Mouse (Mus musculus): ENCODE measurements around the gene Ube2m. TPM values are rescaled to one million over a fixed set of nuclear protein-coding genes. Genes with fewer than 3 reads are reported as not detected.
A peak's percentile ranks its signal among the peaks of the same experiment; 100 is the strongest.

Ube2m gene
- polyA plus RNA-seq, 1 experiment from 2014 or later, result 148 TPM

GRCm38 (mm10) chr7:13032541-13032940 lies 5.5 kb downstream of the Ube2m start:
- H3K27ac ChIP-seq, result no peak overlapping the region
- H3K4me1 ChIP-seq, result peaks cover 42% of the 10 kb centered on the region

GRCm38 (mm10) chr7:13031983-13032382 lies 6.1 kb downstream of the Ube2m start:
- Histone ChIP-seq H3K27ac (no peak overlapping the region), H3K4me2 (no peak overlapping the region), H3K27me3 (replicated peaks) (no peaks in the 10 kb centered on the region), H3K4me3 (no peak overlapping the region), H3K9me3 (replicated peaks) (no peaks in the 10 kb centered on the region), H3K4me1 (peaks cover 44% of the 10 kb centered on the region), H3K9ac (no peak overlapping the region), H3K36me3 (peaks cover 88% of the 10 kb centered on the region)
- 72% methylated on average over 2 of the region's 2 CpGs for WGBS (ENCODE audit: insufficient replicate concordance)
- no peak for ATAC-seq

More at GRCm38 (mm10) chr7:13032541-13032940, 5.5 kb downstream of the Ube2m start:
- Histone ChIP-seq H3K27me3 (replicated peaks) (no peaks in the 10 kb centered on the region), H3K9me3 (replicated peaks) (no peaks in the 10 kb centered on the region), H3K9ac (no peak overlapping the region), H3K36me3 (peaks cover 83% of the 10 kb centered on the region), H3K4me2 (peak overlapping the region; percentile 81; the same call in 1 of the 2 replicates), H3K4me3 (no peak overlapping the region)
- 93% methylated on average over 7 of the region's 7 CpGs for WGBS (ENCODE audit: insufficient replicate concordance)
- no peak for ATAC-seq

GRCm38 (mm10) chr7:13031069-13031468 lies 7.0 kb downstream of the Ube2m start:
- Histone ChIP-seq H3K4me2 (no peak overlapping the region), H3K9me3 (replicated peaks) (no peaks in the 10 kb centered on the region), H3K27me3 (replicated peaks) (no peaks in the 10 kb centered on the region), H3K36me3 (peaks cover 92% of the 10 kb centered on the region), H3K4me1 (peaks cover 44% of the 10 kb centered on the region), H3K27ac (no peak overlapping the region), H3K9ac (no peak overlapping the region), H3K4me3 (no peak overlapping the region)
- ATAC-seq, result no peak
- WGBS (ENCODE audit: insufficient replicate concordance), result 75% methylated on average over 5 of the region's 5 CpGs

- Histone ChIP-seq H3K4me2 (no peak overlapping the region), H3K9ac (no peak overlapping the region)
- WGBS (ENCODE audit: insufficient replicate concordance), result 86% methylated on average over 4 of the region's 4 CpGs
Observed at GRCm38 (mm10) chr7:13028986-13029385, 9.1 kb downstream of the Ube2m start.

GRCm38 (mm10) chr7:13025511-13026112 lies 12.5 kb downstream of the Ube2m start:
- 29% methylated on average over 4 of the region's 4 CpGs for WGBS (ENCODE audit: insufficient replicate concordance)
- H3K36me3 ChIP-seq, result peaks cover 55% of the 10 kb centered on the region
- H3K4me1 ChIP-seq, result peaks cover 36% of the 10 kb centered on the region
- H3K9ac ChIP-seq, result peak overlapping the region; percentile 96
- H3K4me3 ChIP-seq, result peak overlapping the region; percentile 98
- H3K27me3 ChIP-seq (replicated peaks), result no peaks in the 10 kb centered on the region
- H3K4me2 ChIP-seq, result peak overlapping the region; percentile 98
- ATAC-seq, result no peak
- peak overlapping the region; percentile 99 for H3K27ac ChIP-seq
- no peaks in the 10 kb centered on the region for H3K9me3 ChIP-seq (replicated peaks)

More at GRCm38 (mm10) chr7:13028986-13029385, 9.1 kb downstream of the Ube2m start:
- Histone ChIP-seq H3K9me3 (replicated peaks) (no peaks in the 10 kb centered on the region), H3K27me3 (replicated peaks) (no peaks in the 10 kb centered on the region), H3K27ac (no peak overlapping the region), H3K36me3 (peaks cover 88% of the 10 kb centered on the region), H3K4me1 (peaks cover 40% of the 10 kb centered on the region), H3K4me3 (no peak overlapping the region)
- no peak for ATAC-seq

- ATAC-seq, result peak; percentile 65
- H3K36me3 ChIP-seq, result peaks cover 47% of the 10 kb centered on the region
- H3K4me3 ChIP-seq, result peak overlapping the region; percentile 98
- H3K27ac ChIP-seq, result peak overlapping the region; percentile 99
- no peaks in the 10 kb centered on the region for H3K27me3 ChIP-seq (replicated peaks)
- peaks cover 36% of the 10 kb centered on the region for H3K4me1 ChIP-seq
- H3K9ac ChIP-seq, result peak overlapping the region; percentile 96
- H3K9me3 ChIP-seq (replicated peaks), result no peaks in the 10 kb centered on the region
- under 1% methylated on average over 43 of the region's 44 CpGs for WGBS (ENCODE audit: insufficient replicate concordance)
- H3K4me2 ChIP-seq, result peak overlapping the region; percentile 98
Observed at GRCm38 (mm10) chr7:13024805-13025204, 13.3 kb downstream of the Ube2m start.

- ATAC-seq, result peak; percentile 81
- peak overlapping the region; percentile 99 for H3K27ac ChIP-seq
- WGBS (ENCODE audit: insufficient replicate concordance), result under 1% methylated on average over 78 of the region's 95 CpGs
- H3K36me3 ChIP-seq, result peaks cover 40% of the 10 kb centered on the region
- H3K4me2 ChIP-seq, result peak overlapping the region; percentile 98
- peak overlapping the region; percentile 96 for H3K9ac ChIP-seq
- H3K27me3 ChIP-seq (replicated peaks), result peaks cover 5% of the 10 kb centered on the region; the same call in 1 of the 2 replicates
- H3K9me3 ChIP-seq (replicated peaks), result no peaks in the 10 kb centered on the region
- peak overlapping the region; percentile 98 for H3K4me3 ChIP-seq
- H3K4me1 ChIP-seq, result peaks cover 36% of the 10 kb centered on the region
Observed at GRCm38 (mm10) chr7:13023928-13024731, 13.9 kb downstream of the Ube2m start.

- Histone ChIP-seq H3K4me1 (peaks cover 40% of the 10 kb centered on the region), H3K27me3 (replicated peaks) (peaks cover 8% of the 10 kb centered on the region; the same call in 1 of the 2 replicates), H3K9me3 (replicated peaks) (no peaks in the 10 kb centered on the region), H3K9ac (peak overlapping the region; percentile 96), H3K27ac (peak overlapping the region; percentile 99), H3K4me3 (peak overlapping the region; percentile 98), H3K4me2 (peak overlapping the region; percentile 98), H3K36me3 (peaks cover 28% of the 10 kb centered on the region)
- WGBS (ENCODE audit: insufficient replicate concordance), result 5% methylated on average over 30 of the region's 31 CpGs
- peak; percentile 44 for ATAC-seq
Observed at GRCm38 (mm10) chr7:13022773-13023535, 15.1 kb downstream of the Ube2m start.

GRCm38 (mm10) chr7:13015217-13015616 lies 22.9 kb downstream of the Ube2m start:
- 73% methylated on average over 1 of the region's 1 CpGs for WGBS (ENCODE audit: insufficient replicate concordance)

GRCm38 (mm10) chr7:13014275-13014839 lies 23.7 kb downstream of the Ube2m start:
- Histone ChIP-seq H3K36me3 (no peaks in the 10 kb centered on the region), H3K9ac (no peak overlapping the region), H3K4me2 (no peak overlapping the region), H3K4me3 (no peak overlapping the region), H3K9me3 (replicated peaks) (no peaks in the 10 kb centered on the region), H3K27ac (no peak overlapping the region), H3K4me1 (peaks cover 27% of the 10 kb centered on the region), H3K27me3 (replicated peaks) (peaks cover 6% of the 10 kb centered on the region; the same call in 1 of the 2 replicates)
- WGBS (ENCODE audit: insufficient replicate concordance), result 39% methylated on average over 6 of the region's 6 CpGs
- no peak for ATAC-seq

More at GRCm38 (mm10) chr7:13015217-13015616, 22.9 kb downstream of the Ube2m start:
- Histone ChIP-seq H3K4me1 (peaks cover 25% of the 10 kb centered on the region), H3K27ac (no peak overlapping the region), H3K9ac (no peak overlapping the region), H3K4me2 (no peak overlapping the region), H3K36me3 (no peaks in the 10 kb centered on the region), H3K9me3 (replicated peaks) (no peaks in the 10 kb centered on the region), H3K4me3 (no peak overlapping the region), H3K27me3 (replicated peaks) (peaks cover 8% of the 10 kb centered on the region; the same call in 1 of the 2 replicates)
- ATAC-seq, result no peak

- Histone ChIP-seq H3K4me3 (no peak overlapping the region), H3K27me3 (replicated peaks) (no peaks in the 10 kb centered on the region), H3K27ac (no peak overlapping the region), H3K4me2 (no peak overlapping the region), H3K4me1 (peaks cover 30% of the 10 kb centered on the region), H3K36me3 (no peaks in the 10 kb centered on the region), H3K9me3 (replicated peaks) (no peaks in the 10 kb centered on the region), H3K9ac (no peak overlapping the region)
- no peak for ATAC-seq
- WGBS (ENCODE audit: insufficient replicate concordance), result 63% methylated on average over 4 of the region's 4 CpGs
Observed at GRCm38 (mm10) chr7:13013671-13014070, 24.4 kb downstream of the Ube2m start.
